Mouse (Mus musculus): ENCODE results near the gene Ipp.

The Ipp gene

DNA sequence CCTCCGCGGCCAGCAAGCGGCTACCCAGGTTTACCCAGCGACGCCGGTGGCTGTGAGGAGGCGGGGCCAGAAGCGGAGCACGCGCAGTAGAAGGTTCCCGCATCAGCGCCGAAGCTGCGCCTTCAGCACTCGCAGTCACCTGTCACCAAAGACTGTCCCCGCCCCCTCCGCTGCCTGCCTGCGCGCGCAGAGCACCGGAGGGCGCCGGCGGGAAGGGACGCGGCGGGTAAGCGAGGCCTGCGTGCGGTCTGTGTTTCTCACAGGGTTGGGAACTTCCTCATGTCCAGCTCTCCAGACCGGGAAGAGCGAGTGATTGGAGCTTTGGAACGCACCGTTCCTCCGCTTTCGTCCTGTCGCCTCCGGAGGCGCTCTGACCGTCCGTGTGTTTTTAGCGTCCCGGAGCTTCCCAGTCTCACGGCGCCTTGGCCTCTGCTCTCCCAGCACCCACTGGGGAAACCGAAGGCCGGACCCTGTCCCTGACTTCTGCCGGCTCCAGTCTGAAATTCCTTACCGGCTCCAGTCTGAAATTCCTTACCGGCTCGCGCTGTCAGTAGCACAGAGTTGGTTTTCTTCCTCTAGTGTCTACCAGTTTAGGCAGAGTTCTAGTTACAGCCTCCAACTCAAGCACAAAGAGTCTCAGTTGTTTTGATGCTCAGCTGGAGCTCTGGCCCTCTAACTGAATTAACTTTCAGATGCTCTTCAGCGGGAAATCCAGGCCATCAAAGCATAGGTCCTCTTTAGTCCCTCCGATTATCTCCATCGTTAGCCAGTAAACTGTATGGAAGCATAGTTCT lies at the start of gene Ipp:
Gene Ipp (plus strand): TSS at position 125 of the 794 bp plus-strand sequence.
- peak; percentile 93 to 94 for DNase-seq (ENCODE audit: low spot score in 2 of 2)

DNA sequence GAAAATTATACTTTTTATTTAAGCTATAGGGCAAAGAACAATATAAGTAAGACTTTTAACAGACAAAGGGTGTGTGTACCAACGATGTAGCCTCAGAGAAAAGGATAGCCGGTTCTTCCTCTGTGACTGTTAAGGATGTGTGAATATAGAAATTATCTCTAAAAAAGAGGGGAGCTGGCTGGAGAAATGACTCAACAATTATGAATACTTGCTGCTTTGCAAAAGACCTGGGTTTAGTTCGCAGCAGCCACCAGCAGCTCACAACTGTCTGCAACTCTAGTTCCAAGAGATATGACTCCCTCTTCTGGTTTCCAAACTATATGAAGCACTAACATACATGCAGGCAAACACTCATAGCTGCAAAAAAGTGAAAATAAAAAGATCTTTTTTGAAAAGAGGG lies 45.4 kb upstream of the Ipp start:
- no peak for DNase-seq (ENCODE audit: low spot score in 2 of 2)

DNA sequence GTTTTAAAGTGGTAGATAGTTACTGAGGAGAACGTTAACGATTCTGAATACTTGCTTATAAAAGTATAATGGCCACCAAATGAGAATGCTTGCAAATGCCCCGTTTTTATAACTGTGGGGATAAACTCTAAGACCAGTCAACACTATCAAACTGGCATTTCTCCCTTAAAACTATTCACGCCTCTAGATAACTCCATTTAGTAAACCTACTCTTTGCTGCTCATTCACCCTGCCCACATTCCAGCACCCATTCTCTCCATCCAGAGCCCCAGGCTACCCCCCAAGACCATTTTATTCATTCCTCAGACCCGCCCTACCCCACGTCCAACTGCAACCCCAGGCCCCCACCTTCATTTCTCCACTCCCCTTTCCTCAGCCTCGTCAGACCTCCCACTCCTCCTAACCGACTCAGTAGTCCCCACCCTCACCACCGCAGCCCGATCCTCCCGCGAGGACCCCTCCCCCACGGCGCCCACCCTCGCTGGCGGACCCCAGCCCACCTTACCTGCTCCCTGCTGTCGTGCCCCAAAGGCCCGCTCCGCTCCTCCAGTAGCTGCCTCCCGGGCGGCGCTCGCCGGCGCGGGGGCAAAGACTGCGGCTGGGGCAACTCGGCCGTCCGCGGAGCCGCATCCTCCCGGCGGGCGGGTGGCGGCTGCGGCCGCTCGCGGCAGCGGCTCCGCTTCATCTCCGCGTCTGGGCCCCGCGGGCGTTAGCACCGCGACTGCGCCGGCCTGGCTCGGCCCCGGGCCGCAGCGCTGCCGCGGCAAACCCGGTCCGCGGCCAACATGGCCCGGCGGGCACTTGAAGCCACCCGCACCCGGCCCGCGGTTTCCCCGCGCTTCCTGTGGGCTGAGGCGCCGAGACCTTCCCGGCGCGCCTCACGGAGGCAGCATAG lies 43.9 kb upstream of the Ipp start:
- peak; percentile 2 to 45 for DNase-seq (ENCODE audit: low spot score in 2 of 2)

DNA sequence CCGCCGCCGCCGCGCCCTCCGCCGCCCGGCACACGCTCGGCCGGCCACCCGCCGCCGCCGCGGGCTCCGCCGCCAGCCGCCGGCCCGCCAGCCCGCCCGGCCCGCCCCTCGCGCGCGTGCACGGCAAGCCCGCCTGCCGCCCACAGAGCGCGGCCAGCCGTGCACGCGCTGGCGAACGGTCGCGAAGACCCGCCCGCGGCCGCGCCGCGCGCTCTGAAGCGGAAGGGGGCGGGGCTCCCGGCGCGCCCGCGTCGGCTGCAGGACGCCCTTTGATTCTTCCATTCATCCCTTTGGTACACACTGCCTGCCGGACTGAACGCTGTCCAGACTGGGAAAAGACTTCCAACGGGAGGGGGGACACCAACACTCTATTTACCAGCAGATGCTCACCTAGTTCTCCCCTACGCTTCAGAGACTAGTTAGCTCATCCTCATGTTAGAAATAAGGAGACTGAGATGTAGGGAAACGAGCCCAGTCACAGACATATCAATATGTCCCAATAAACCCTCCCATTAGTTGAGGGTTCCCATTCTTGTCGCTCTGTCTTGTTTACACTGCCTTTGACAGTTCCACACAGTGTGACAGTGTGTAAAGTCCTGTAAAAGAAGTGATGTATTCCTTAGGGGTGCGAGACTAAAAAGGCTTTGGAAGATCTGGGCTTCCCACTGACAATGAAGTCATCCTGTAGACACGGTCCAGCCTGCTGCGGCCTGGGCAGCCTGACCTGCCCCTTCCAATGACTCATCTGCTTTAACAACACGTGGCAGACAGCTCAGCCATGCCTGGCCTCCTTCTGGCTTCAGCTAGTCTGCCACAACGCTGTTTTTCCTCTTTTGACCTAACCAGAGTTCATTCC lies 43.0 kb upstream of the Ipp start, which contains the start of gene Mast2:
Gene Mast2 (minus strand): TSS at position 58 of the 856 bp plus-strand sequence.
- DNase-seq (ENCODE audit: low spot score in 2 of 2), result peak; percentile 44 to 69

DNA sequence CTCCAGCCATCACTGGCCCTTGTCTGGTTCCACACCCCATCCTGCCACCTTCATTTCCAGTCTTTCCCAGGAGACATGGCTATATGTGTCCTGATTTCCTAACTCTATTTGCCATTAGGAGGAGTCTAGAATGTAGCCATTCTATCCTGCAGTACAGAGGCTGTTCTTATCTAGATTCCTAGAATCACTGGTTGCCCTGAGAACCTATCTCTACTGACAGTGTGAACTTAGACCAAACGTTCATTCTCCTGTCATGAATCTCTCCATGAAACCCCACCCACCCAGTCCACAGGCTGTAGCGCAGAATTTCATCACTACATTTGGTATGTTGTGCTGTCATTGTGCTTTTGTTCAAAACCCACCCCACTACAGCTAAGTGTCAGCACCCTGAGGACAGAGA lies 26.0 kb upstream of the Ipp start:
- DNase-seq (ENCODE audit: low spot score in 2 of 2), result no peak

DNA sequence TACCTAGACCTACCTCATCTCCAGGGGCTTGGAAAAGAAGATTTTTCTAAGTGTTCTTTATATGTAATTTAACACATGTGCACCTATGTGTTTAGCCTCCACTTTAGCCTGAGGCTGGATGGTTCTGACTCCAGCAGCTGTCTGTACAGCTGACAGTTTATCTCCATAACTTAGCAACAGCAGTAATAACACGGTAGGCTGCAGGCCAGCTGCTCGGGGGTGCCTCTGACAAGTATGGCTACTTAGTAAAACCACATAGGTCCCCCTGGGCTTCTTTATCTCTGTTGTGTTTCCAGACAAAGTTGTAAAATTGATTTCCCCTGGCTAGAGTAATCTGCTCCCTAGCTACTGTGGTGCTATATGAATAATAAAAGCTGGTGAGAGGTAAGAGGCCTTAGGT lies 23.9 kb upstream of the Ipp start:
- no peak for DNase-seq (ENCODE audit: low spot score in 2 of 2)

DNA sequence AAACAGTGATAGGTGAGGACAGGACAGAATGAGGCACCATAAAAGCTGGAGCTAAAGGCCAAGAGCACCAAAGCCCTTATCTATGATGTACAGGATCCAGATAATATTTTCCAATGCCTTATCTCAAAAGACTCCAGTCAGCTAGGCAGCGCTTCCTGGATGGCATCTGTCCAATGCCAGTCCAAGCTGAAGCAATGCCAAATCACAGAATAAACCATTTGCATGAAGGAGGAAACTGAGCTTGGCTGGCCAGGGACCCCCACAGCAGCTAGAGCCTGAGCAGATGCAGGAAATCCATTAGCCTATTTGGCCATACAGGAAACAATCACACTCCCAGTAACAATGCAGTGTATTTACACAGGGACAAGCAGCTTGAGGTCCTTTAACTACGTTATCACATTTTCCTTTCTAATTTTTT lies 16.2 kb upstream of the Ipp start:
- DNase-seq (ENCODE audit: low spot score in 2 of 2), result peak in 1 of 2 experiments; percentile 8

- no peak for DNase-seq (ENCODE audit: low spot score in 2 of 2)
These were observed 15.5 kb upstream of the Ipp start for GRCm38 (mm10) chr4:116491886-116492285.

DNA sequence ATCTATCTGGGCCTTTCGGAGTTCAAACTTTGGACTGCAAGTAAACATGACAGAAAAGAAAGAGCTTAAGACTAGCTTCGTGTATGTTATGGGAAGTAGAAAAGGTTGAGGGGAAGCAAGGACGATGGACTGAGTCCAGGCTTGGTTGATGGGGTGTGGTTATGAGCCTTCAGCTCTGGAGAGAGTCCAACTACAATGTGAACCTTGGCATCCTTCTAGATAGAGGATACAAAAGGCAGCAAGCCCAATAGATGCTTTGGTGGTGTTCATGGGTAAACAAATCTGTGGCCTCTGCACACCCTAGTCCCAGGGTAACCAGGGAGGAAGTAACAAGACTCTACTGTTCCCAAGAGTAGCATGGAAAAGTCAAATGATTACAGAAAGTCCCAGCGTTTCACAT lies 14.9 kb upstream of the Ipp start:
- no peak for DNase-seq (ENCODE audit: low spot score in 2 of 2)

GRCm38 (mm10) chr4:116493646-116494045 lies 13.7 kb upstream of the Ipp start:
- no peak for DNase-seq (ENCODE audit: low spot score in 2 of 2)

DNA sequence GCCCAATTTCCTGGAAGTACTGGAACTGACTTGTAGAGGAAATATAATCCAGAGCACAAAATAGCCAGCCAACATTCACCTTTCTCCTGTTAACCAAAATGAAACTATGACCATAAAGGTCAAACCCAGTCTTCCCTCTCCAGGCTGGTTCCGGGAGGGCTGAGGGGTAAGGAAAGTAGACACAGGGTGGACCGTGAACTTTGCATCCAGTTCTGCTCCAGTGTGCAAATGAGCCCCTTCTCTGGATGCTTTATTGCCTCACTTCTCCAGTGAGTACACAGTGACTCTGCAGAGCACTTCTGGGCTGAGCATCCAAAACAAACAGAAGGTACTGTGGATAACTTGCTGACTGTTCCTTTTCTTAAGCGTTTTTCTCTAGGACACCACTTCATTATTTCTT lies 7.4 kb upstream of the Ipp start:
- DNase-seq (ENCODE audit: low spot score in 2 of 2), result no peak

- no peak for DNase-seq (ENCODE audit: low spot score in 2 of 2)
These were observed 394 bp upstream of the Ipp start for GRCm38 (mm10) chr4:116506886-116507424.

DNA sequence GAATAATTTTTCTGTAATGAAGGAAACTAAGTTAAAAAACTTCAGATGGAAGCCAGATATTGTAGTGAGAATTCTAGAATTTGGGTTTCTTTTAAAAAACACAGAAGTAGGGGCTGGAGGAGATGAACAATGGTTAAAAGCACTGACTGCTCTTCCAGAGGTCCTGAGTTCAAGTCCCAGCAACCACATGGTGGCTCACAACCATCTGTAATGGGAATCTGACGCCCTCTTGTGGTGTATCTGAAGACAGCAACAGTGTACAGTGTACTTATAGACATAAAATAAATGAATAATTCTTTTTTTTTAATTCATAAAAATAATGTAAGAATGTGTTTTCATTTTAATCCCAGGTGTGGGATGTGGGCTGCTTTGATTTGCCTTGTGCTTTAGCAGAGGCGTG lies 23.8 kb downstream of the Ipp start:
- no peak for DNase-seq (ENCODE audit: low spot score in 2 of 2)

GRCm38 (mm10) chr4:116536351-116536750 lies 29.0 kb downstream of the Ipp start:
- no peak for DNase-seq (ENCODE audit: low spot score in 2 of 2)

GRCm38 (mm10) chr4:116537737-116538136 lies 30.4 kb downstream of the Ipp start:
- no peak for DNase-seq (ENCODE audit: low spot score in 2 of 2)

DNA sequence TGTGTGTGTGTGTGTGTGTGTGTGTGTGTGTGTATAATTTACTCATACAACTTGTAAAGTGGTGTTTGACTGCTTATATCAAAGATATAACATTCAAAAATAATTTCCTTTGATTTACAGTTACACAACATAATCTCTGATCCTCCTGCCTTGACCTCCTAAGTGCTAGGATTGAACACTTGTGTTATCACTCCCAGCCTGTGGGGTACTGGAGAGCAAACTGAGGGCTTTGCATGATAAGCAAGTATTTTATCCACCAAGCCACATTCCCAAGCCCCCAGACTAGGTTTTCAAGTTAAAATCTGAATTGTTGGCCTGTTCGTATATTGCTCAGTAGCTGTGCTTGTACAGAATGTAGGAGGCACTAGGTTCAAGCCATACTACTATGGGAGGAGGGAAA lies 43.1 kb downstream of the Ipp start:
- no peak for DNase-seq (ENCODE audit: low spot score in 2 of 2)

- no peak for DNase-seq (ENCODE audit: low spot score in 2 of 2)
These were observed 45.7 kb downstream of the Ipp start for GRCm38 (mm10) chr4:116553035-116553434.

DNA sequence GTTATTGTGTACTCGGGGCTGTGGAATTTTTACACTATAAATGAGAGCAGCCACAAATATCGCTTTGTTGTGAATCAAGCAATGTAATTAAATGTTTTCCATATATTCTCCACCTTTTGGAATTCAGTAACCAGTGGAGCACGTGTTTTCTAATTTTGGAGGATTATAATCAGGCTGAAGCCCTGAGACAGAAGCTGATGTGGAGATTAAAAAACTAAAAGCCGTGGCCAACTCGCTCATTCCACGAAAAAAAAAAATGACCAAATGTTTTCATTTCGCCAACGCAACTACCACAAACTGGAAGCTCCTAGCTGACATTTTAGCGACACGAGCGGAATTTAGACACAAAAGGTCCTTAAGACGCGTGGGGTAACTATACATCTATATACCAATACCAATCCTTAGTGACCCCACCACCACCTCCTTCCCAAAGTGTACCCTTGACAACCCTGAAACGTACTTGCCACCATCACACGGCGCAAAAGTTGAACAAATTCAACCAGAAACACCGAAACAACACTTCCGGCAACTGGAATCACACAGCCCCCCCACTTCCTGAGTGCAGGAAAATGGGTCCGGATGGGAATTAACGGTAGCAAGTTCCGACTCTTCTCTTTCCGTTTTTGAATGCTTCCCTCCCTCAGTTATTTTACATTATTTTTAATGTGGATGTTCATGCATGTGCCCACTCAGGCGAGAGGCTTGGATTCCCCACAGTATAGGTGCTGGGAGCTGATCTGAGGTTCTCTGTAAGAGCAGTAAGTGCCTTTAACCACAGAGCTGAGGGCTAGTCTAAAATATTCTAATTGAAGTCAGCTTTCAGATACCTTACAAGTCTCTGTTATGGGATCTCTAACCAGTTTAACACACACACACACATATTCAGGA lies 48.3 kb downstream of the Ipp start, which contains the start of gene Tmem69:
Gene Tmem69 (minus strand): TSS at position 524 of the 888 bp plus-strand sequence.
- DNase-seq (ENCODE audit: low spot score in 2 of 2), result peak; percentile 61 to 70

DNA sequence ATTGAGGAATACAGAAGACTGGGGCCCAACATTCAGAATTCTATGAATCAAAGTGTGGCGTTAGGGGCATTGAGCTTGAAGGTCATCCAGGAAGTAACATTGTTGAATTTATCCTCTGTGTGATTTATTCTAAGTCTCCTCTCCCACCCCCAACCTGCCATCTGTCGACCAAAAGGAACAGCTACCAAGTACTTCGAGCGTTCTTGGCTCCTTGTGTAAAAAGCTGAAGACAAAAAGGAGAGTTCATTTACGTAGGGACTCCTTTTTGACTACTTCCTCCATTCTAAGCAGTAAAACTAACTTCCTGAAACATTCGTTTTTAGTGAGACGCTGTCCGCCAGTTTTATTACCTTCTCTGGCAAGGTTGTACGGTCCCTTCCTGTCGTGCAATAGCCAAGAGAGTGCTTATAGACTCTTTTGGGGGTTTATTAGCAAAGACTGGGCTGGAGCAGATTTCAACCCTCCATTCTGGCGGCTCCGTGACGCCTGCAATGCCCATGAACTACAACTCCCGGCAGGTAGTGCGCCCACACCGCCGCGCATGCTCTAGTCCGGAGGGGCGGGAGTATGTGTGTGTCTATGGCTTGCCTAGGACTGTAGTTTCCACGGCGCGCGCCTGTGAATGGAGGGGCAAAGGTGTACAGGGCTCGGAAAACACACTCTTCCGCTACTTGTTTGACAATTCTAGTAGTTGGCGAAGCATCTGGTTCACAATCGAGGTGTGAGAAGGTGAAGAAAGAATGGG lies 49.4 kb downstream of the Ipp start:
- DNase-seq (ENCODE audit: low spot score in 2 of 2), result peak; percentile 90 to 93

Data from urinary bladder, adult 18-20 months (tissue).